Mouse (Mus musculus) cerebellum, adult 9-10 months (tissue): ENCODE measurements around the gene Ucp1.
A peak's percentile ranks its signal among the peaks of the same experiment; 100 is the strongest.

Experiments
- DNase-seq: peaks from one replicate; pipeline ENCODE4 v3.0.0; 2022

The Ucp1 gene

GRCm38 (mm10) chr8:83331899-83332697 is 41.9 kb downstream of the Ucp1 start, which contains the start of gene Elmod2:
Gene Elmod2 (minus strand): TSS chr8:83332486.
- DNase-seq = peak; percentile 95

GRCm38 (mm10) chr8:83332864-83333263 is 42.7 kb downstream of the Ucp1 start:
- DNase-seq = peak; percentile 14

- no peak for DNase-seq
These were observed 51.9 kb downstream of the Ucp1 start for GRCm38 (mm10) chr8:83342076-83342475.

- peak; percentile 36 for DNase-seq
These were observed 52.5 kb downstream of the Ucp1 start for GRCm38 (mm10) chr8:83342693-83343092.
